Mouse (Mus musculus) kidney, adult 2 months (tissue): ENCODE measurements around the gene Ccnc. TPM values are rescaled to one million over a fixed set of nuclear protein-coding genes. Genes with fewer than 3 reads are reported as not detected.

Experiments
- DNase-seq: peaks from one replicate; pipeline ENCODE4 v3.0.0; 2021
- H3K27ac ChIP-seq: fragments of 200-500 bp; 2 replicates; pipeline ENCODE4 v1.5.1; 2012; ENCODE audit warnings: low read depth, low read length, control low read depth, inconsistent platforms; ENCODE audit not compliant: insufficient read depth
- H3K27me3 ChIP-seq: fragments of 200-500 bp; replicated peaks from 2 replicates; pipeline ENCODE4 v1.6.1; 2012; ENCODE audit warnings: mild to moderate bottlenecking, moderate library complexity, low read length, inconsistent platforms; ENCODE audit not compliant: control insufficient read depth, insufficient read depth
- H3K36me3 ChIP-seq: fragments of 200-500 bp; 2 replicates; pipeline ENCODE4 v1.6.1; 2012; ENCODE audit warnings: mild to moderate bottlenecking, moderate library complexity, low read length, inconsistent platforms; ENCODE audit not compliant: control insufficient read depth, insufficient read depth
- H3K4me1 ChIP-seq: fragments of 200-500 bp; 2 replicates; pipeline ENCODE4 v1.6.1; 2011; ENCODE audit warnings: low read length; ENCODE audit not compliant: control insufficient read depth, insufficient read depth
- H3K4me3 ChIP-seq: fragments of 200-500 bp; 2 replicates; pipeline ENCODE4 v1.5.1; 2011; ENCODE audit warnings: mild to moderate bottlenecking, low read depth, low read length, control low read depth; ENCODE audit not compliant: insufficient read depth
- CTCF ChIP-seq: fragments of 200-500 bp; conservative IDR thresholded peaks from 2 replicates; pipeline ENCODE4 v1.5.1; 2011; ENCODE audit warnings: low read depth, mild to moderate bottlenecking, control low read depth, low read length, moderate library complexity, mixed read lengths; ENCODE audit not compliant: insufficient read depth, insufficient read length
- POLR2A ChIP-seq: fragments of 200-500 bp; IDR thresholded peaks from one replicate; pipeline ENCODE4 v1.6.1; 2011; ENCODE audit warnings: low read depth, low read length, control low read depth
- WGBS: fragments of 180-500 bp; shearing (Covaris S2); methylation state at CpG from one replicate; pipeline ENCODE4 v1.1.7; 2018; 5-methylcytosine and 5-hydroxymethylcytosine counted together
- polyA plus RNA-seq: library from polyadenylated mRNA; depleted of rRNA; stranded (reverse); fragments of >200 nt; gene quantifications from 2 replicates; pipeline ENCODE4 v1.2.3, GENCODE M21; 2012

Ccnc gene
- polyA plus RNA-seq, 1 experiment = 8.3 TPM

- WGBS = 45% methylated on average over 5 of the region's 5 CpGs
- no peaks in the 10 kb centered on the region for H3K27me3 ChIP-seq
- peaks cover 1% of the 10 kb centered on the region for H3K36me3 ChIP-seq
- H3K27ac ChIP-seq = no peak overlapping the region
- peak; percentile 26 for DNase-seq
- H3K4me1 ChIP-seq = peaks cover 5% of the 10 kb centered on the region; the same call in 1 of the 2 replicates
- TF ChIP-seq CTCF (no peak), POLR2A (no peak)
- H3K4me3 ChIP-seq = no peak overlapping the region
These were observed 18.2 kb downstream of the Ccnc start for GRCm38 (mm10) chr4:21745723-21746122.

- Histone ChIP-seq H3K4me1 (no peaks in the 10 kb centered on the region), H3K4me3 (no peak overlapping the region), H3K36me3 (no peaks in the 10 kb centered on the region; the same call in 1 of the 2 replicates), H3K27ac (no peak overlapping the region), H3K27me3 (no peaks in the 10 kb centered on the region)
- TF ChIP-seq CTCF (no peak), POLR2A (no peak)
- DNase-seq = no peak
- 64% methylated on average over 4 of the region's 4 CpGs for WGBS
These were observed 27.8 kb downstream of the Ccnc start for GRCm38 (mm10) chr4:21755123-21755789.

- 70% methylated on average over 1 of the region's 1 CpGs for WGBS
- Histone ChIP-seq H3K27ac (no peak overlapping the region), H3K36me3 (no peaks in the 10 kb centered on the region; the same call in 1 of the 2 replicates), H3K4me3 (no peak overlapping the region), H3K4me1 (no peaks in the 10 kb centered on the region), H3K27me3 (no peaks in the 10 kb centered on the region)
- TF ChIP-seq CTCF (0 out of 2 replicates have a peak, but pooled peaks have one; percentile 15), POLR2A (no peak)
- DNase-seq = no peak
These were observed 31.4 kb downstream of the Ccnc start for GRCm38 (mm10) chr4:21758860-21759259.

GRCm38 (mm10) chr4:21761416-21762160 lies 34.1 kb downstream of the Ccnc start:
- Histone ChIP-seq H3K4me3 (no peak overlapping the region), H3K27me3 (no peaks in the 10 kb centered on the region), H3K4me1 (no peaks in the 10 kb centered on the region), H3K27ac (no peak overlapping the region), H3K36me3 (no peaks in the 10 kb centered on the region; the same call in 1 of the 2 replicates)
- WGBS = 84% methylated on average over 9 of the region's 9 CpGs
- peak; percentile 6 for DNase-seq
- TF ChIP-seq POLR2A (no peak), CTCF (no peak)

- 81% methylated on average over 4 of the region's 4 CpGs for WGBS
- Histone ChIP-seq H3K4me1 (no peaks in the 10 kb centered on the region), H3K4me3 (no peak overlapping the region), H3K27ac (no peak overlapping the region), H3K27me3 (no peaks in the 10 kb centered on the region), H3K36me3 (no peaks in the 10 kb centered on the region; the same call in 1 of the 2 replicates)
- no peak for TF ChIP-seq POLR2A
- TF ChIP-seq CTCF = no peak
- DNase-seq = no peak
These were observed 36.3 kb downstream of the Ccnc start for GRCm38 (mm10) chr4:21763827-21764226.

GRCm38 (mm10) chr4:21766171-21766862 lies 38.8 kb downstream of the Ccnc start:
- TF ChIP-seq POLR2A = no peak
- TF ChIP-seq CTCF = no peak
- Histone ChIP-seq H3K36me3 (no peaks in the 10 kb centered on the region), H3K4me3 (peak overlapping the region; percentile 97), H3K4me1 (no peaks in the 10 kb centered on the region), H3K27me3 (no peaks in the 10 kb centered on the region), H3K27ac (no peak overlapping the region)
- DNase-seq = no peak
- 17% methylated on average over 14 of the region's 14 CpGs for WGBS
